Mouse (Mus musculus): Measurements from ENCODE around the gene Hsp90b1. TPM values are rescaled to one million over a fixed set of nuclear protein-coding genes. Genes with fewer than 3 reads are reported as not detected.

The Hsp90b1 gene
- total and polyA plus RNA-seq, 2 experiments from 2014 or later = 99.3 to 175 TPM

- no peak for TF ChIP-seq CTCF (IDR thresholded peaks at IDR 0.05; ENCODE audit: low read depth)
- peak; percentile 15; the same call in 1 of the 2 replicates for TF ChIP-seq EP300 (IDR thresholded peaks at IDR 0.05; ENCODE audit: low read depth)
- DNase-seq (ENCODE audit: low spot score) (peak; percentile 95), ATAC-seq (ENCODE audit: insufficient read depth, low read depth) (peak; percentile 77)
- Histone ChIP-seq H3K9me3 (replicated peaks; ENCODE audit: control insufficient read depth, low read length) (no peaks in the 10 kb centered on the region), H3K36me3 (replicated peaks; ENCODE audit: control insufficient read depth, insufficient read depth, low read length) (peaks cover 18% of the 10 kb centered on the region), H3K4me3 (ENCODE audit: low read depth, low read length) (peak overlapping the region; percentile 74), H3K27ac (ENCODE audit: low read depth) (peak overlapping the region; percentile 94), H3K9ac (replicated peaks; ENCODE audit: low read depth, low read length) (peak overlapping the region; percentile 64), H3K27me3 (ENCODE audit: control insufficient read depth, insufficient read depth, low read length) (no peaks in the 10 kb centered on the region), H3K4me2 (ENCODE audit: low read depth, low read length) (peak overlapping the region; percentile 78), H3K4me1 (ENCODE audit: control insufficient read depth, insufficient read depth) (peaks cover 39% of the 10 kb centered on the region)
- WGBS = 4% methylated on average over 33 of the region's 33 CpGs
Measured at GRCm38 (mm10) chr10:86705922-86706752, 828 bp upstream of the Hsp90b1 start.

- peaks cover 37% of the 10 kb centered on the region for H3K4me1 ChIP-seq (ENCODE audit: control insufficient read depth, insufficient read depth)
- H3K4me3 ChIP-seq (ENCODE audit: low read depth, low read length) = peak overlapping the region; percentile 74
- no peaks in the 10 kb centered on the region for H3K9me3 ChIP-seq (replicated peaks; ENCODE audit: control insufficient read depth, low read length)
- TF ChIP-seq CTCF (IDR thresholded peaks at IDR 0.05; ENCODE audit: low read depth) (no peak), EP300 (IDR thresholded peaks at IDR 0.05; ENCODE audit: low read depth) (no peak)
- H3K27me3 ChIP-seq (ENCODE audit: control insufficient read depth, insufficient read depth, low read length) = no peaks in the 10 kb centered on the region
- under 1% methylated on average over 33 of the region's 33 CpGs for WGBS
- peak overlapping the region; percentile 68 for H3K9ac ChIP-seq (replicated peaks; ENCODE audit: low read depth, low read length)
- peak overlapping the region; percentile 78 for H3K4me2 ChIP-seq (ENCODE audit: low read depth, low read length)
- ATAC-seq (ENCODE audit: insufficient read depth, low read depth) = peak; percentile 1; the same call in 1 of the 2 replicates
- H3K36me3 ChIP-seq (replicated peaks; ENCODE audit: control insufficient read depth, insufficient read depth, low read length) = peaks cover 33% of the 10 kb centered on the region
- DNase-seq (ENCODE audit: low spot score) = peak; percentile 35
- H3K27ac ChIP-seq (ENCODE audit: low read depth) = peak overlapping the region; percentile 94
Measured at GRCm38 (mm10) chr10:86704589-86705191, 619 bp downstream of the Hsp90b1 start.

GRCm38 (mm10) chr10:86704141-86704540 lies 1.2 kb downstream of the Hsp90b1 start:
- H3K9ac ChIP-seq (replicated peaks; ENCODE audit: low read depth, low read length) = peak overlapping the region; percentile 68
- H3K36me3 ChIP-seq (replicated peaks; ENCODE audit: control insufficient read depth, insufficient read depth, low read length) = peaks cover 38% of the 10 kb centered on the region
- no peaks in the 10 kb centered on the region for H3K9me3 ChIP-seq (replicated peaks; ENCODE audit: control insufficient read depth, low read length)
- TF ChIP-seq CTCF (IDR thresholded peaks at IDR 0.05; ENCODE audit: low read depth) = no peak
- no peak for TF ChIP-seq EP300 (IDR thresholded peaks at IDR 0.05; ENCODE audit: low read depth)
- ATAC-seq (ENCODE audit: insufficient read depth, low read depth) (no peak), DNase-seq (ENCODE audit: low spot score) (no peak)
- peak overlapping the region; percentile 74 for H3K4me3 ChIP-seq (ENCODE audit: low read depth, low read length)
- peak overlapping the region; percentile 94 for H3K27ac ChIP-seq (ENCODE audit: low read depth)
- 2% methylated on average over 8 of the region's 8 CpGs for WGBS
- H3K4me1 ChIP-seq (ENCODE audit: control insufficient read depth, insufficient read depth) = peaks cover 37% of the 10 kb centered on the region
- H3K4me2 ChIP-seq (ENCODE audit: low read depth, low read length) = peak overlapping the region; percentile 78
- no peaks in the 10 kb centered on the region for H3K27me3 ChIP-seq (ENCODE audit: control insufficient read depth, insufficient read depth, low read length)

GRCm38 (mm10) chr10:86703375-86703774 lies 1.9 kb downstream of the Hsp90b1 start:
- Histone ChIP-seq H3K36me3 (replicated peaks; ENCODE audit: control insufficient read depth, insufficient read depth, low read length) (peaks cover 44% of the 10 kb centered on the region), H3K4me3 (ENCODE audit: low read depth, low read length) (peak overlapping the region; percentile 74), H3K9ac (replicated peaks; ENCODE audit: low read depth, low read length) (peak overlapping the region; percentile 68), H3K27ac (ENCODE audit: low read depth) (peak overlapping the region; percentile 94; the same call in 1 of the 2 replicates), H3K9me3 (replicated peaks; ENCODE audit: control insufficient read depth, low read length) (no peaks in the 10 kb centered on the region), H3K4me1 (ENCODE audit: control insufficient read depth, insufficient read depth) (peaks cover 37% of the 10 kb centered on the region), H3K4me2 (ENCODE audit: low read depth, low read length) (peak overlapping the region; percentile 78), H3K27me3 (ENCODE audit: control insufficient read depth, insufficient read depth, low read length) (no peaks in the 10 kb centered on the region)
- no peak for TF ChIP-seq CTCF (IDR thresholded peaks at IDR 0.05; ENCODE audit: low read depth)
- TF ChIP-seq EP300 (IDR thresholded peaks at IDR 0.05; ENCODE audit: low read depth) = no peak
- DNase-seq (ENCODE audit: low spot score) (no peak), ATAC-seq (ENCODE audit: insufficient read depth, low read depth) (no peak)
- WGBS = 41% methylated on average over 4 of the region's 4 CpGs

- Histone ChIP-seq H3K4me1 (ENCODE audit: control insufficient read depth, insufficient read depth) (peaks cover 37% of the 10 kb centered on the region), H3K27ac (ENCODE audit: low read depth) (no peak overlapping the region), H3K4me3 (ENCODE audit: low read depth, low read length) (no peak overlapping the region), H3K36me3 (replicated peaks; ENCODE audit: control insufficient read depth, insufficient read depth, low read length) (peaks cover 54% of the 10 kb centered on the region), H3K27me3 (ENCODE audit: control insufficient read depth, insufficient read depth, low read length) (no peaks in the 10 kb centered on the region), H3K9ac (replicated peaks; ENCODE audit: low read depth, low read length) (no peak overlapping the region), H3K9me3 (replicated peaks; ENCODE audit: control insufficient read depth, low read length) (no peaks in the 10 kb centered on the region), H3K4me2 (ENCODE audit: low read depth, low read length) (peak overlapping the region; percentile 78; the same call in 1 of the 2 replicates)
- peak; percentile 14 for DNase-seq (ENCODE audit: low spot score)
- WGBS = 17% methylated on average over 4 of the region's 4 CpGs
- no peak for ATAC-seq (ENCODE audit: insufficient read depth, low read depth)
- TF ChIP-seq EP300 (IDR thresholded peaks at IDR 0.05; ENCODE audit: low read depth) (no peak), CTCF (IDR thresholded peaks at IDR 0.05; ENCODE audit: low read depth) (no peak)
Measured at GRCm38 (mm10) chr10:86702312-86702920, 2.9 kb downstream of the Hsp90b1 start.
